Mouse (Mus musculus) cerebellum, adult 2 months (tissue): ENCODE measurements around the gene Mnd1.

Source experiments
- CTCF ChIP-seq: fragments of 200-500 bp; IDR thresholded peaks from 2 replicates; pipeline ENCODE4 v1.5.1; 2011; ENCODE audit warnings: low read depth, mild to moderate bottlenecking, control low read depth, low read length, moderate library complexity, borderline replicate concordance; ENCODE audit not compliant: insufficient read depth
- POLR2A ChIP-seq: fragments of 200-500 bp; IDR thresholded peaks from 2 replicates; pipeline ENCODE4 v1.6.1; 2011; ENCODE audit warnings: low read length, control low read depth, borderline replicate concordance; ENCODE audit not compliant: insufficient read depth

GRCm38 (mm10) chr3:84090982-84091381 is 64.6 kb downstream of the Mnd1 start:
- TF ChIP-seq CTCF (no peak), POLR2A (no peak)
